18 mouse cellular contexts compared by ENCODE assay signal in the genomic region with DNA sequence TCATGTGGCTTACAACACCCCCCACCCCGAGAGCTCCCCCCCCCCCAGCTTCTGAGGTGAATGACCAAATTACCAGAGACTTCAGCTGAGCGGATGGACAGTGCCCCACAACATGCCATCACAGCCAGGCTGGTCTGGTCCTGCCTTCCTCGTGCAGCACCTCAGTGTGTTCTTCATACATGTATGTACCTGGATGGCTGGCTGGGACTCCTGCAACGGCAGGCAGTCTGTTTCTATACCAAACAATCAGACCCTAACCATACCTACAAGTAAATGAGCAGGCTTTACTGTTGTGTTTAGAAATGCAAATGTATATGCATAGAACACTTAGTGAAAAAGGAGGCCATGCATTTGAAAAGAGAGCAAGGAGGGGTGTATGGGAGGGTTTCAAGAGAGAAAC.
"Had no signal": no experiment of that assay in that cellular context is flagged by ENCODE, and none has a peak within 500 bp of the region (broad histone marks: within the 10 kb centered on the region; RNA-seq: fewer than 3 reads in every experiment).

No protein-coding gene starts in this region.

- H3K9ac ChIP-seq: lung, embryonic 14.5 days; midbrain, embryonic 13.5 days; midbrain, embryonic 15.5 days; neural tube, embryonic 13.5 days; neural tube, embryonic 15.5 days had no signal

- H3K4me2 ChIP-seq: lung, embryonic 14.5 days; midbrain, embryonic 13.5 days; midbrain, embryonic 15.5 days; neural tube, embryonic 13.5 days; neural tube, embryonic 15.5 days had no signal

- ATAC-seq: midbrain, embryonic 13.5 days; midbrain, embryonic 15.5 days had no signal

- H3K36me3 ChIP-seq: midbrain, embryonic 10.5 days; midbrain, embryonic 13.5 days; midbrain, embryonic 15.5 days; neural tube, embryonic 13.5 days; neural tube, embryonic 15.5 days had no signal

- H3K27me3 ChIP-seq: midbrain, embryonic 13.5 days; midbrain, embryonic 15.5 days; neural tube, embryonic 13.5 days; neural tube, embryonic 15.5 days had no signal

- H3K9me3 ChIP-seq: midbrain, embryonic 10.5 days; midbrain, embryonic 13.5 days; midbrain, embryonic 15.5 days; neural tube, embryonic 13.5 days; neural tube, embryonic 15.5 days had no signal

- DNase-seq: lung, adult 18-20 months; lung, embryonic 14.5 days; lung, postnatal 10 days; lung, postnatal 4 days; retina, postnatal 1 day; right cerebral cortex, adult 18-20 months; right cerebral cortex, postnatal 25 days; right cerebral cortex, postnatal 4 days; spleen, adult 18-20 months; thymus, adult 18-20 months; thymus, postnatal 14 days; thymus, postnatal 36 days had no signal

- H3K4me1 ChIP-seq: neural tube, embryonic 13.5 days; neural tube, embryonic 15.5 days had no signal

- H3K4me3 ChIP-seq: midbrain, embryonic 10.5 days; midbrain, embryonic 13.5 days; midbrain, embryonic 15.5 days; myocyte; neural tube, embryonic 13.5 days; neural tube, embryonic 15.5 days had no signal

- H3K27ac ChIP-seq: midbrain, embryonic 10.5 days; midbrain, embryonic 13.5 days; midbrain, embryonic 15.5 days; neural tube, embryonic 13.5 days; neural tube, embryonic 15.5 days had no signal
